Mouse (Mus musculus) frontal cortex, postnatal 10 days (tissue): ENCODE measurements around the gene Mrpl44.

Source experiments
- DNase-seq, 2 experiments: peaks; one replicate each; pipeline ENCODE4 v3.0.0; 2022; ENCODE audit warnings: low spot score in 2 of 2, mixed read lengths in 1 of 2

Mrpl44 gene

GRCm38 (mm10) chr1:79775927-79776458, at the start of gene Mrpl44, which contains the start of gene Wdfy1:
Gene Mrpl44 (plus strand): TSS chr1:79776018.
Gene Wdfy1 (minus strand): TSS chr1:79776143.
- peak; percentile 92 to 98 for DNase-seq

- DNase-seq: no peak
Observed at GRCm38 (mm10) chr1:79734794-79735193, 41.0 kb upstream of the Mrpl44 start.

- no peak for DNase-seq
Observed at GRCm38 (mm10) chr1:79736408-79736807, 39.4 kb upstream of the Mrpl44 start.

- DNase-seq: no peak
Observed at GRCm38 (mm10) chr1:79739726-79740125, 36.1 kb upstream of the Mrpl44 start.

- DNase-seq: no peak
Observed at GRCm38 (mm10) chr1:79741002-79741401, 34.8 kb upstream of the Mrpl44 start.

GRCm38 (mm10) chr1:79742949-79743348, 32.9 kb upstream of the Mrpl44 start:
- DNase-seq: no peak

- no peak for DNase-seq
Observed at GRCm38 (mm10) chr1:79743385-79743784, 32.4 kb upstream of the Mrpl44 start.

- DNase-seq: no peak
Observed at GRCm38 (mm10) chr1:79746056-79746455, 29.8 kb upstream of the Mrpl44 start.

- DNase-seq: no peak
Observed at GRCm38 (mm10) chr1:79751186-79751585, 24.6 kb upstream of the Mrpl44 start.

GRCm38 (mm10) chr1:79752015-79752695, 23.7 kb upstream of the Mrpl44 start:
- no peak for DNase-seq

GRCm38 (mm10) chr1:79752714-79753340, 23.0 kb upstream of the Mrpl44 start:
- DNase-seq: no peak

- no peak for DNase-seq
Observed at GRCm38 (mm10) chr1:79753456-79753855, 22.4 kb upstream of the Mrpl44 start.

GRCm38 (mm10) chr1:79754936-79755335, 20.9 kb upstream of the Mrpl44 start:
- DNase-seq: no peak

- DNase-seq: no peak
Observed at GRCm38 (mm10) chr1:79755376-79755775, 20.4 kb upstream of the Mrpl44 start.

GRCm38 (mm10) chr1:79756417-79756816, 19.4 kb upstream of the Mrpl44 start:
- DNase-seq: no peak

- DNase-seq: no peak
Observed at GRCm38 (mm10) chr1:79757161-79757560, 18.7 kb upstream of the Mrpl44 start.

GRCm38 (mm10) chr1:79757597-79757996, 18.2 kb upstream of the Mrpl44 start:
- no peak for DNase-seq

- DNase-seq: no peak
Observed at GRCm38 (mm10) chr1:79759006-79759405, 16.8 kb upstream of the Mrpl44 start.

- no peak for DNase-seq
Observed at GRCm38 (mm10) chr1:79759436-79759972, 16.3 kb upstream of the Mrpl44 start.

- DNase-seq: peak in 1 of 2 experiments; percentile 32
Observed at GRCm38 (mm10) chr1:79760656-79761055, 15.2 kb upstream of the Mrpl44 start.

- peak; percentile 77 to 82 for DNase-seq
Observed at GRCm38 (mm10) chr1:79761106-79761916, 14.5 kb upstream of the Mrpl44 start.

GRCm38 (mm10) chr1:79761917-79762271, 13.9 kb upstream of the Mrpl44 start:
- no peak for DNase-seq
